Mouse (Mus musculus) ovary, postnatal 36 days (tissue): ENCODE measurements around the gene Rnf5.

Experiments used
- DNase-seq: peaks from one replicate; pipeline ENCODE4 v3.0.0; 2022; ENCODE audit warnings: low spot score, mixed read lengths

Rnf5 gene

DNA sequence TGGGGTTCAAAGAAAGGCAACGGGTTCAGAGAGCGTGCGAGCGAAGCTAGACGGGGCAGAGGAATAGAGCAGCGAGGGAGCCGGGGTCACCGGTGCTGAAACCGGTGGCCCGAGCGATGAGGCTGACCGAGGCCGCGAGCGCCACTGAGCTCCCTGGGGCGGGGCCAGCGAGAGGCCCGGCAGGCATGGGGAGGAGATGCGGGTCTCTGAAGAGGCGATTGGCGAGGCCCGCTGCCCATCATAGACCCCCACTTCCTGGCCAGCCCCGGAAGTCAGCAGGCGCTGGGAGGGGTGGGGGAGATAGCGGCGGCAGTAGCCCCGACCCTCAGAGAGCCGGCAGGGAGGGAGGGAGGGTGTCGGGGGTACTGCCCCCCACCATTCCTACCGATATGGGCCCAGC lies 2.1 kb upstream of the Rnf5 start:
- DNase-seq = peak; percentile 97

DNA sequence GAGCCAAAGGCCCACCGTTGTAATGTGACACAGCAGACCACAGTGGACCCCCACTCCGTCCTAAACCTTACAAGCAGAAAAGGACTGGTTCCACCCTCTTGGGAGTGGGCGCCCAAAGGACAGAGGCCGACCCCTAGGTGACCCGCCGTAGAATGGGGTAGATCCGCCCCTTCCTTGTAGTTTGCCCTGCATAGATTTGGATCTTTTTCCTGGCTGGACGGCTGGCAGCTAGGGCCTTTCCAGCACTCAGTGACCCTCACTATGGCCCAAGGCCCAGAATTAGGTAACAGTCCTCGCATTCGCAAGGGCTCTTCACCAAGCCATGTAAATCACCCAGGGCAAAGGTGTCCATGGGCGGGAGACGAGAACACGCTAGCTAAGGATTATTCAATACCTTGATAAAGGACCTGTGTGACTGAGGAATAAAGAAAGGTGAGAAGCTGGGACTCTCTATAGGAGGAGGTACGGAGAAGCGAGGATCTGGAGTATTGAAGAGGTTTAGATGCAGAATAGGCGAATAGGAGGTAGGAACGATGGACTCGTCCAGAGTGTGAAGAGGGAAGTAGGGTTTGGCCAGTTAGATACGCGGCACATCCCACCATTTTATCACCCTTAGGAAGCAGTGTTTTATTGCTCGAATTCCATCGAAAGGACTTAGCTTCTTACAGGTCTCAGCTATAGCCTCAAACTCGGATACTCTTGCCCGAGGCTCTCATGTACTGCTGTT lies 1.2 kb upstream of the Rnf5 start:
- DNase-seq = no peak

DNA sequence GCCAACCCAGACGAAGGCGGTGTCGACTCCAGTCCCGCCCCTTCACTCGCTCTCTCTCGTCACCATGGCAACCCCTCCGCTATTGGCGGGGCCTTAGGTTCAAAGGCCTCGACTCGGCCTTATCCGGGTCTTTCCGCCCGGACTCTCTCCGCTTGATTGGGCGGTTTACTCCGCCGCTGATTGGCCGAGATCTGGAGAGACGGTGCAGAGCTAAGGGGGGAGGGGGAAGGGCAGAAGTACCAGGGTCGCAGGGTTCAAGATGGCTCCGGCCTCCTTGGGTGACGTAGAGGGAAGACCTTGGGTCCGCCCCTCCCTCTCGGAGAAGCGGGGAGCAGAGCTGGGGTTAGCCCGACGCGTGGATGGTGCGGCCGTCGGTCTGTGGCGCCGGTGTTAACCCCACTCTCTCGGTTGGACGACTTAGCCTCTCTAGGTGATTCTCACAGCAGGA lies 595 bp upstream of the Rnf5 start, which contains the start of gene Agpat1:
TSS of gene Agpat1 (plus strand) at position 202 of the 448 bp plus-strand sequence.
- DNase-seq = peak; percentile 95

DNA sequence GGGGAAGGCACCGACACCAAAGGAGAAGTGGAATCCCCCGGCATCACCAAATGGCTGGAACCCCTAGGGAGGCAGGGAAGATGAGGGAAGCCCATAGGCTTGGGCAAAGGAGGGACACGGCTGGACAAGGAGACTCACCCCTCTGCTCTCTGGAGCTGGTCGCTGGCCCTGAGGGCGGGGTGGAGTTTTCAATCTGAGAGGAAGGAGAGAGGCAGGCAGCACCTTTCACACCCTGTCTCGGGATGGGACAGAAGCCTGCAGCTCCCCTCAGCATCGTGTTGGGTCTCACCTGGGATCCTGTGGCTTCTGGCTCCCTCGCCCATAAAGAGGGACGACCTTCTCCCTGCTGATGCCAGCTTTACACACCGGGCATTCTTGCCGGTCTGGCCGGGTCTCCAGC lies 1.7 kb downstream of the Rnf5 start:
- no peak for DNase-seq

DNA sequence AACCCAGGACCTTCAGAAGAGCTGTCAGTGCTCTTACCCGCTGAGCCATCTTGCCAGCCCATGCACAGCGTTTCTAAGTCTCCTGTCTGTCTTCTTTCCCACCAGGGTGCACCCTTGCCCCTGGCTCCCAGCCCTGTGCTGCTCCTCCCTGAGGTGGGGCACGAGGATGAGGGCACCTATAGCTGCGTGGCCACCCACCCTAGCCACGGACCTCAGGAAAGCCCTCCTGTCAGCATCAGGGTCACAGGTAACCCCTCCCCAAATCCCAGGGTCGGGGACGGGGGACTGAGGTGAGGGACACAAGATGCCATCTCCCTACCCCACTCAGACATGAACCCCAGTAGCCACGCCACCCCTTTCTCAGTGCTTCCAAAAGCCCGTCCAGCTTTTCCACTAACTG lies 3.6 kb downstream of the Rnf5 start:
- no peak for DNase-seq

DNA sequence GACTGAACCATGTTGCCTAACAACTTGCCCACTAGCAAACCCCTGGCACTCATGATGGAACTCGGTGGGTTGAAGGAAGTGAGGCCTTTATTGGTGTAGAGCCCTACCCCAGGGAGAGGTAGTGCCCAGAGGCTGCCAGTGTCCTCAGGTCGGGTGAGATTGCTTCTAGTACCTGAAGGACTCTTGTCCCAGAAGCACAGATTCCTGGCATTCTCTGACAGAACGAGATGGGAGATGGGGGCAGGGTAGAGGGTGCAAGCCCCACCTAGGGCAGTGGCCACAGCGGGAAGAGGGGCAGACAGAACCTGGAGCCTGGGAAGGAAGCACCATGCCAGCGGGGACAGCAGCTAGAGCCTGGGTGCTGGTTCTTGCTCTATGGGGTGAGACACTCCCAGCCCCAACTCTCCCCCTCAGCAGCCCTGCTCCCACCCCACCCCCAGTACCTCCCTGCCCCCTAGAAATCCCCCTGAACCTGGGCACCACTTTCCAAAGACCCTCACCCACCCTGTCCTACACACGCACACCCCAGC lies 5.9 kb downstream of the Rnf5 start, which contains the start of gene Ager:
TSS of gene Ager (plus strand) at position 297 of the 530 bp plus-strand sequence.
- DNase-seq = no peak

DNA sequence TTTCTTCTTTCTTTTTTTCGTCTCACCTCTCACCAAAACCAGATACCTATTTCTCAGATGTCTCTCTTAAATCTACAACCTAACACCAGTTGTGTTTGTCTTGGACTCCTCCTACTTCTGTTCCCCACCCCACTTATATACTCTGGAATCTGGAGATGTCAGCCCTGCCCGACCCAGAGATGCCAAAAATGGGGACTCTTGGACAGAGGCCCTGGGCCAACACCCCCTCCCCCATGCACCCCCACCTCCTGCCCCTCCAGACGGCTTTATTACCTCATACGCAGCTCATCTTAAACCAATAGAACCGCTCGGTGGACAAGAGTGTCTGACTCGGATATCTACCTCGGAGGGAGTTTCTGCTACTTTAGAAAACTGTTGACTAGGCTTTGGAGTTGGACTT lies 7.4 kb downstream of the Rnf5 start:
- no peak for DNase-seq

DNA sequence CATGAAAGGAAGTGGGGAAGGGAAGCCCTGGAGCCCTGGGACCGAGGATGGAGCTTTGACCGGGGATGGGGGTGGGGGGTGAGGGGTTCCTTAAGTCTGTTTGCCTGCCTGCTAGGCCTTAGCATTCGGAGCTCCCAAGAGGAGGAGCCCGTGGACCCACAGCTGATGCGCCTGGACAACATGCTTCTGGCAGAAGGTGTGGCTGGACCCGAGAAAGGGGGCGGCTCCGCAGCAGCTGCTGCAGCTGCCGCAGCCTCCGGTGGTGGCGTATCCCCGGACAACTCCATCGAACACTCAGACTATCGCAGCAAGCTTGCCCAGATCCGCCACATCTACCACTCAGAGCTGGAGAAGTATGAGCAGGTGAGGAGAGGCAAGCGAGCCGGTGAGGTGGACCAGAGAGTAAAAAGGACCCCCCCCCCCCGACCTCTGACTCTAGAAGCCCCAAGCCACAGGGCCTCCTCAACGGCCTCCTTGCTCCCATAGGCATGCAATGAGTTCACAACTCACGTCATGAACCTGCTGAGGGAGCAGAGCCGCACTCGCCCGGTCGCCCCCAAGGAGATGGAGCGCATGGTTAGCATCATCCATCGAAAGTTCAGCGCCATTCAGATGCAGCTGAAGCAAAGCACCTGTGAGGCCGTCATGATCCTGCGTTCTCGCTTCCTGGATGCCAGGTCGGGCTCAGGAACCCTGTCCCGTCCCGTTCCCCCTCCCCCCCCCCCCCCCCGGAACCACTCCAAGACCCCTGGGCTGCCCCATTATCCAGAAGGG lies 9.6 kb downstream of the Rnf5 start:
- DNase-seq = no peak

DNA sequence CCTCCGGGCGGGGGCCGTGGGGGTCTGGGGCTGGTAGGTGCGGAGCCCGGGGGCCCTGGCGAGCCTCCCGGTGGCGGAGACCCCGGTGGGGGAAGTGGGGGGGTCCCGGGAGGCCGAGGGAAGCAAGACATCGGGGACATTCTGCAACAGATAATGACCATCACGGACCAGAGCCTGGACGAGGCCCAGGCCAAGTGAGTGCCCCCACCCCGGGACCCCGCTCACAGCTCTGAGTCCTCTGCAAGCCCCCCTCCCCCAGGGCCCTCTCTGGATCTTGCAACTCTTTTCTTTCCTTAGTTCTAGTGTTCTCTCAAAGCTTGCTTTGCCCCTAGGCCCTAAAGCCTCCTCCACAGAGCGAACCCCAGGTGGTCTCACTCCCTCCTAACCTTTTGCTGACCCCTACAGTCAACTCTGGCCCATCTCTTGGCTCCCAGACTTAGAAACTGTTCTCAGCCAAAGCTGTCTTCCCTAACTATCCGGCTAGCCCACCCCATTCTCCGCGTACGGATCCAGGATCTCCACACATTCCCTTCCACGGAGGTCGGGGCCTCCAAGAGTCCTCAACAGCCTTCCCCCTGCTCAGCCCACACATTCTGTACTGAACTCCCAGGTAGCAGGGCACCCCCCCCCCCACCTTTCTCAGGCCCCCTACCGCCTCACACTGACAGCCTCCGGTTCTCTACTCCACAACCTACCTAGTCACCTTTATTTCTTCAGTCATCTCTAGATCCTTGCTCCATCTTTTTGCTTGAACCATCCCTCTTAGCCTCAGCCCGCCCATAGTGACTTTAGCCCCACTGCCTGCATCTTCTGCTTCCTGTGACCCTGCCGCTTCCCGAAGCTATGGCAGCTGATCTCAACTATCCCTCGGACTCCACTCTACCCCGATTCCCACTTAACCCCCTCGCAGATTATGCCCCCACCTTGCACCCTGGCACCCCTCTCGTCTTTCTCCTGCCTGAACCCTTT lies 10.6 kb downstream of the Rnf5 start:
- no peak for DNase-seq

DNA sequence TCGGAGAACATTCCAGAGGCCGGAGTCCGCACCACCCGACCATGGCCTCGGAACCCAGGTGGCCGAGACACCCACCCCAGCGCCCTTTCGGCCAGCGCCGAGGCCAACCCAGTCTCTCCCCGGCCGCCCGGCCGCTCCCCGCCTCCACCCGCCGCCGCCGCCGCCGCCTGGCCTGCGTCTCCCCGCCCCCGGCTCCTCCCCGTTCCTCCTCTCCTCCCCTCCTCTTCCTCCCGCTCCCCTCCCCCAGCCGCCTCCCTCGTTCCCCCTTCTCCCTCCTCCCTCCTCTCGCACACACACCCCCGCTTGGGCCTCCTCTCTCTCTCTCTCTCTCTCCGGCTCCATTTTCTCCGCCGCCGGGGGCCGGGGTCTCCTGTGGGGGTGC lies 11.5 kb downstream of the Rnf5 start:
- peak; percentile 92 for DNase-seq

DNA sequence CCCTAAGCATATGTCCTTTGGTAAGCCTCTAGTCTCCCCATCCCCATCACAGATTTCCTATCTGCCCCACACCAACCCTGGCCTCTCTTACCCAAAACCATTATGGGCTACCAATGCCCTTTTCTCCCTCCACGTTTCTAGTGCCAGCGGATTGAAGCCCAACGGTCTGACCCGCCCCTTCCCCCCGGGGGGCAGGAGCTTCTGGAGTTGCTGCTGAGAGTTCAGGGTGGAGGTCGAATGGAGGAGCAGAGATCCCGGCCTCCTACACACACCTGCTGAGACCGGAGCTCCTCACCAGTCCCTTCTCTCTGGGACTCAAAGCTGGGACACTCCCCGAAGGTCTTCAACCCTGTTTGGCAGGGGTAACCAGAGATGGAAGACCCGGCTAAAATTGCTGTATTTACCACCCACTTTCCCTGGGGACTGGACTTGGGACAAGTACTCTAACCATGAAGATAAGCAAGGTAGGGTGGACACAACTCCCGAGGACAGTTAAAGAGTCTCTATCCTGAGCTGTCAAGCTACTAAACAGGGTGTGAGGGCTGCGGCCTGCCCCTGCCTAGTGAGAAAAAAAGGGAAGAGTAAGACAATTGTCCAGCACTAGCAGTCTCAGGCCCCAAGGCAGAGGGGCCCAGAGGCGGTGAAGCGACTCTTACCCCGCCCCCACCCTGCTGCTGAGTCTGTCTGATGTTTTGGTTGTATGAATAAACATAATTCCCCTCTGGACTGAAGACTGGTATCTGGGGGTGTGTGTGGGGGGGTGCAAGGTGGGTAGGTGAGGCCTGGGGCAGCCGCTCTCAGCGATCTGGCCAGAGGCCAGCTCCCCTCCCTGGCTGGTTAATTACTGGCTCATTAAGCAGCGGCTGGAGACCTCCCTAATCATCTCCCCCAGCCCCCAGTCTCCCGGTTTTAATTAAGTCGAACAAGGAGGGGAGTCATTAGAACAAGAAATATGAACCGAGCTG lies 12.2 kb downstream of the Rnf5 start, which contains the start of gene Pbx2:
TSS of gene Pbx2 (plus strand) at position 238 of the 965 bp plus-strand sequence.
- no peak for DNase-seq

DNA sequence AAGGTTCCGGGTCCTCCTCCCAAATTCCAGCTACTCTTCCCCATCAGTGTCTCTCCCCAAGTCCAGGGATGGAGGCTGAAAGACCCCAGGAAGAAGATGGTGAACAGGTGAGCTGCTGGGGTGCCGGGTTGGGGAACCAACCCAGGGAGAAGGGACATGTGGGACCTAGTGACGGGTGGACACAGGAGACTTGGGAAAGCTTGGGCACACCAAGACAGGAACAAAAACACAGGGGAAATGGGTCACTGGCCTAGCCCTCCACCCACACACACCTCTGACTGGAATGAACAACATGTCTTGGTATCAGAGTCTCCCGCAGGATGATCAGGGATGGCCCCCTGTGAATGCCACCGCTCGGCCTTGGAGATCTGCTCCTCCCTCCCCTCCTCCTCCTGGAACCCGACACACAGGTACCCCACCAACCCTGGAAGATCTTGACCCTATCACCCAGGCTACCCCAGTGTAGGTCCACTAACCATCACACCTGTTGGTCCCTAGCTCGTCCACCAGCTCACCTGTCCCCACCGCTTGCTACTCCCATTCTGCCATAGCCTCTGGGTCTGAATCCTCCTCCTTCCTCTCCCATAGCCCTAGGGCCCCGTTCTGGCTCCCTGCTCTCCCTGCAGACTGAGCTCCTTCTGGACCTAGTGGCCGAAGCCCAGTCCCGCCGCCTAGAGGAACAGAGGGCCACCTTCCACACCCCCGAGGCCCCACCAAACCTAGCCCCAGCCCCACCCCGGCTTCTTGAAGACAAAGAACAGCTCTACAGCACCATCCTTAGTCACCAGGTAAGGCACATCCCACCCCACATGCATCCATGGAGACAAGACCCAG lies 13.1 kb downstream of the Rnf5 start:
- no peak for DNase-seq

DNA sequence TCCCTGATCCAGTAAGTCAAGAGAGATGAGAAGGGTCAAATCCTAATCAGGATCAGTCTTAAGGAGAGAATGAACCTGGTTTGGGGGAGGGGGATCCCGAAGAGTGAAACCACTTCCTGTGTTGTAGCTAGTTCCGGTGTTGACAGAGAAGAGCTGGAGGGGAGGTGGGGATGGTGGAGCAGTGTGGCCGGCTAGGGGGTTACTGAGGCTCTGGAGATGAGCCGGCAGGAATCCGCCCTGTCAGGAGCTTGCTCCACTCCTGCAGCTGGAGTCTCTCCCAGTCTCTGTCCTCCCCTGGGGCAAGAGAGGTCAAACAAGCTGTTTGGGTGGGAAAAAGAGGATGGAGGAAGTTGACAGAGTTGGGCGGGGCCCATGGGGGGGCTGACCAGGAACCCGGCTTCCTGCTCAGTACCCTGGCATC lies 13.8 kb downstream of the Rnf5 start, which contains the start of gene Gpsm3:
TSS of gene Gpsm3 (plus strand) at position 126 of the 421 bp plus-strand sequence.
- peak; percentile 46 for DNase-seq

DNA sequence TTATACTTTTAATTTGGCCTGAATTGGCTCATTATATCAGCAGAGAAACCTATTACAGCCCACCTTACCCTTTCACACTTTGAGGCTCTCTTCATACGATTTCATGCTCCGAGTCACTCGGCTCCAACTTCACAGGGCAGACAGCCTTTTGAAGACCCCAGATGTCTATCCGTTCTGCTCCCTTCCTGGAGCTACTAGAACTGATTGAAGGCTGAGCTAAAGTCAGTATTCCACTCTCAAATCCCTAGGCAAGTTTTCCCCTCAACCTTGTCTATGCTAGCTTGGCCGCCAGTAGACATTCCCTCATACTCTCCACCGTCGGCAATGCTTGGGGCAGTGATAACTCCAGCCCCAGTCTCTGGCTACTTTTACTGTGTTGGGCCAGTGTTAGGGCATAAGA lies 14.3 kb downstream of the Rnf5 start:
- DNase-seq = no peak

DNA sequence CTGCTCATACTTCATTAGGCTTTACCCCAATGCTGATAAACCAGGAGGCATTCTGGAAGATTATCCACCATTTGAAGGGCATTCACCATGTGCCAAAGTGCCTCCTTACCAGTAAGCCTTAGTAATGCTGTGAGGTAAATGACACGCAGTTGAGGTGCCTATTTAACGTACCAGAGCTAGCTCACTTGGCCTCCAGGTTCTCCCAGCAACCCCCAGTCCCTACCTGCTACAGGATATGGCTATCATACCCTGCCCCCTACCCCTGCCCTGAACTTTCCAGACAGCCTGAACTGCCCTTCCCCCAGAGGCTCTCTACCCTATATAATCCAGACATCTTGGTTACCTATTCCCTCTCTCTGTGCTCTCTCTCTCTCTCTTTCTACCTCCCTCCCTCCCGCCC lies 14.7 kb downstream of the Rnf5 start:
- DNase-seq = no peak

DNA sequence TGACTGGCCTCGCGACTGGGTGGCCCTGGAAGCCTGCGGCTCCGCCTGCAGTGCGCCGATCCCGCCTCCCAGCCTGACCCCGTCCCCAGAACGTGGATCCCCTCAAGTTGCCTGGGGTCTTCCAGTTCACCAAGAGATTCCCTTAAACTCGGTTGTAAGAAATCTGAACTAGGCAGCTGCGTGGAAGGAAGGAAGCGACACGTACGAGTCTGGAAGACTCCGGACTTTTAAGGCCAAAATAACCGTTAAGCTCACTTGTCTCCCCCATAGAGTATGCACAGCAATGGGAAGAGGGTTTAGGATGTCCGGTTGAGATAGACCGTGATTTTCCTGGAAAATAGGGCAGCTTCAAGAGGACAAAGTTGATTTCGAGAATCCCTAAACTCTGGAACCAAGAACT lies 15.7 kb downstream of the Rnf5 start:
- no peak for DNase-seq

DNA sequence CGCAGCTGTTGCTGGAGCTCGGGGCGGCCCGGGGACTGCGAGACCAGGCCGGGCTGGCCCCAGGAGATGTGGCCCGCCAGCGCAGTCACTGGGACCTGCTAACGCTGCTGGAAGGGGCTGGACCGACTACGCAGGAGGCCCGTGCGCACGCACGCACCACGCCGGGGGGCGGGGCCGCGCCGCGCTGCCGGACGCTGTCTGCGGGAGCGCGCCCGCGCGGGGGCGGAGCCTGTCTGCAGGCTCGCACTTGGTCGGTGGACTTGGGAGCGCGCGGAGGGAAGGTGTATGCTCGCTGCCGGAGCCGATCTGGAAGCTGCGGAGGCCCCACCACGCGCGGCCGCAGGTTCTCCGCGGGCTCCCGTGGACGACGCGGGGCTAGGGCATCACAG lies 16.1 kb downstream of the Rnf5 start:
- DNase-seq = peak; percentile 98

DNA sequence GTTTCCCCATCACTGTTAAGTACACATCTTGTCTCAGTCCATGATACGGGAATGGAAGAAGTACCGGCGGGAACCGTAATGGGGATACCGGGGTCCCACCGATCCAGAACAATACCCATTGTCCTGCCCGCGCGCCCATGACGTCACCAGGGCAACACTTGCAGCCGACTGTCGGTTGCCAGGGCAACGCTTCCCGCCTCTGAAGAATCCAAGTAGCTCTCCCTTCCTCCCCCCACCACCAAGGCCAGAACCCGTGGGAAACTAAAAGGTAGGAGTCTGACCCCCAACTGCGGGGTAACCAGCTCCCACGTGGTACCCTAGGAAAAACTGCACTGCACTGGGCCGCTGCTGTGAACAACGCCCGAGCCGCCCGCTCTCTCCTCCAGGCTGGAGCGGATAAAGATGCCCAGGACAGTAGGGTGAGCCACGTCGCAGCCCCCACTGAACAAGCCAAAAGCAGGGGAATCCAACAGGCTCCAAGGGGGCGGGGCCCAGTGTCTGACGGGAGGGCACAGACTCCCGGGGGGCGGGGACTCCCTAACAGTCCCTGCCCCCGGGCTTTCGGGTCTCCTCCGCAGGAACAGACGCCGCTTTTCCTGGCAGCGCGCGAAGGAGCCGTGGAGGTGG lies 16.6 kb downstream of the Rnf5 start:
- DNase-seq = peak; percentile 91
